Mouse (Mus musculus) stomach, embryonic 15.5 days (tissue): ENCODE data around the gene Clcc1. TPM values are rescaled to one million over a fixed set of nuclear protein-coding genes. Genes with fewer than 3 reads are reported as not detected.

Experiments
- polyA plus RNA-seq: library from polyadenylated mRNA; unstranded; fragments of >200 nt; fragmentation: Nextera tagmentation; extraction: Ambion mirVana; gene quantifications from 2 replicates; pipeline ENCODE4 v1.2.1, GENCODE M21; 2015

The Clcc1 gene
- polyA plus RNA-seq, 1 experiment from 2014 or later: 86.4 TPM

Other genes starting within 250 kb of the Clcc1 start
- gene Celsr2, start 238.4 kb upstream of the Clcc1 start, polyA plus RNA-seq: 12.2 and 13.6 TPM in 2 replicates
- 124 and 142 TPM in 2 replicates for gene Sars, start 208.7 kb upstream of the Clcc1 start, polyA plus RNA-seq
- 0.41 and 0.46 TPM in 2 replicates for gene 1700013F07Rik, start 119.8 kb upstream of the Clcc1 start, polyA plus RNA-seq
- 33.7 and 45.1 TPM in 2 replicates for gene 5330417C22Rik, start 117.4 kb upstream of the Clcc1 start, polyA plus RNA-seq
- gene Tmem167b, start 91.4 kb upstream of the Clcc1 start, polyA plus RNA-seq: 38.3 and 40.0 TPM in 2 replicates
- gene Taf13, start 82.2 kb upstream of the Clcc1 start, polyA plus RNA-seq: 43.5 and 44.7 TPM in 2 replicates
- gene Wdr47, start 62.6 kb upstream of the Clcc1 start, polyA plus RNA-seq: 10.8 and 11.6 TPM in 2 replicates
- 46.2 and 54.5 TPM in 2 replicates for gene Gpsm2, start 68.4 kb downstream of the Clcc1 start, polyA plus RNA-seq
- gene Aknad1, start 85.7 kb downstream of the Clcc1 start, polyA plus RNA-seq: 0.17 and 0.32 TPM in 2 replicates
- 40.3 and 42.2 TPM in 2 replicates for gene Stxbp3, start 186.6 kb downstream of the Clcc1 start, polyA plus RNA-seq
- 0.08 and 0.14 TPM in 2 replicates for gene Fndc7, start 236.1 kb downstream of the Clcc1 start, polyA plus RNA-seq